Mouse (Mus musculus) E14TG2a.4 (cell line): Measurements from ENCODE around the gene Gm10717.
"Not testable (repeated sequence)": the region's sequence is repeated elsewhere in the genome, so short reads cannot be mapped to it uniquely, and the experiment has no call there.

Experiments
- H3K27me3 ChIP-seq: 2 replicates; pipeline ENCODE4 v1.6.1; 2014; ENCODE audit warnings: low read length, control low read depth; ENCODE audit not compliant: insufficient read depth
- H3K36me3 ChIP-seq: 2 replicates; pipeline ENCODE4 v1.6.1; 2014; ENCODE audit warnings: low read length, control low read depth; ENCODE audit not compliant: insufficient read depth
- H3K4me1 ChIP-seq: replicated peaks from 2 replicates; pipeline ENCODE4 v1.6.1; 2014; ENCODE audit warnings: low read depth, low read length, control low read depth
- H3K4me3 ChIP-seq: replicated peaks from 2 replicates; pipeline ENCODE4 v1.5.1; 2014; ENCODE audit warnings: mild to moderate bottlenecking, low read length
- H3K9me3 ChIP-seq: 2 replicates; pipeline ENCODE4 v1.6.1; 2014; ENCODE audit warnings: low read length, control low read depth

Gm10717 gene

DNA sequence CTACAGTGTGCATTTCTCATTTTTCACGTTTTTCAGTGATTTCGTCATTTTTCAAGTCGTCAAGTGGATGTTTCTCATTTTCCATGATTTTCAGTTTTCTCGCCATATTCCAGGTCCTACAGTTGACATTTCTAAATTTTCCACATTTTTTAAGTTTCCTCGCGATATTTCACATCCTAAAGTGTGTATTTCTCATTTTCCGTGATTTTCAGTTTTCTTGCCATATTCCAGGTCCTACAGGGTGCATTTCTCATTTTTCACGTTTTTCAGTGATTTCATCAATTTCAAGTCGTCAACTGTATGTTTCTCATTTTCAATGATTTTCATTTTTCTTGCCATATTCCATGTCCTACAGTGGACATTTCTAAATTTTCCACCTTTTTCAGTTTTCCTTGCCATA is 8.1 kb upstream of the Gm10717 start, which contains the start of gene Gm10719:
Gene Gm10719 (plus strand): TSS at position 301 of the 400 bp plus-strand sequence.
- H3K4me1 ChIP-seq, H3K27me3 ChIP-seq, H3K36me3 ChIP-seq, H3K4me3 ChIP-seq, H3K9me3 ChIP-seq: not testable (repeated sequence)

GRCm38 (mm10) chr9:3018944-3019343 is 6.3 kb upstream of the Gm10717 start:
- not testable (repeated sequence) for H3K4me3 ChIP-seq, H3K9me3 ChIP-seq, H3K4me1 ChIP-seq, H3K27me3 ChIP-seq, H3K36me3 ChIP-seq

DNA sequence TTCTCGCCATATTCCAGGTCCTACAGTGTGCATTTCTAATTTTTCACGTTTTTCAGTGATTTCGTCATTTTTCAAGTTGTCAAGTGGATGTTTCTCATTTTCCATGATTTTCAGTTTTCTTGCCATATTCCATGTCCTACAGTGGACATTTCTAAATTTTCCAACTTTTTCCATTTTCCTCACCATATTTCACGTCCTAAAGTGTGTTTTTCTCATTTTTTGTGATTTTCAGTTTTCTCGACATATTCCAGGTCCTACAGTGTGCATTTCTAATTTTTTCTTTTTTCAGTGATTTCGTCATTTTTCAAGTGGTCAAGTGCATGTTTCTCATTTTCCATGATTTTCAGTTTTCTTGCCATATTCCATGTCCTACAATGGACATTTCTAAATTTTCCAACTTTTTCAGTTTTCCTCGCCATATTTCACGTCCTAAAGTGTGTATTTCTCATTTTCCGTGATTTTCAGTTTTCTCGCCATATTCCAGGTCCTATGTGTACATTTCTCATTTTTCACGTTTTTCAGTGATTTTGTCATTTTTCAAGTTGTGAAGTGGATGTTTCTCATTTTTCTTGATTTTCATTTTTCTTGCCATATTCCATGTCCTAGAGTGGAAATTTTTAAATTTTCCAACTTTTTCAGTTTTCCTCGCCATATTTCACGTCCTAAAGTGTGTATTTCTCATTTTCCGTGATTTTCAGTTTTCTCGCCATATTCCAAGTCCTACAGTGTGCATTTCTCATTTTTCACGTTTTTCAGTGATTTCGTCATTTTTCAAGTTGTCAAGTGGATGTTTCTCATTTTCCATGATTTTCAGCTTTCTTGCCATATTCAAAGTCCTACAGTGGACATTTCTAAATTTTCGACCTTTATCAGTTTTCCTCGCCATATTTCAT is 5.1 kb upstream of the Gm10717 start:
- H3K9me3 ChIP-seq, H3K27me3 ChIP-seq, H3K36me3 ChIP-seq, H3K4me3 ChIP-seq, H3K4me1 ChIP-seq: not testable (repeated sequence)

- H3K9me3 ChIP-seq, result not testable (repeated sequence)
Measured at GRCm38 (mm10) chr9:3022316-3023008, 2.8 kb upstream of the Gm10717 start.

GRCm38 (mm10) chr9:3023312-3023984 is 1.8 kb upstream of the Gm10717 start, which contains the start of gene Gm10718:
Gene Gm10718, plus strand, starts transcription at chr9:3023547.
- not testable (repeated sequence) for H3K36me3 ChIP-seq, H3K4me3 ChIP-seq, H3K4me1 ChIP-seq, H3K9me3 ChIP-seq, H3K27me3 ChIP-seq

More at GRCm38 (mm10) chr9:3022316-3023008, 2.8 kb upstream of the Gm10717 start:
- H3K36me3 ChIP-seq, H3K4me3 ChIP-seq, H3K27me3 ChIP-seq, H3K4me1 ChIP-seq: not testable (repeated sequence)

DNA sequence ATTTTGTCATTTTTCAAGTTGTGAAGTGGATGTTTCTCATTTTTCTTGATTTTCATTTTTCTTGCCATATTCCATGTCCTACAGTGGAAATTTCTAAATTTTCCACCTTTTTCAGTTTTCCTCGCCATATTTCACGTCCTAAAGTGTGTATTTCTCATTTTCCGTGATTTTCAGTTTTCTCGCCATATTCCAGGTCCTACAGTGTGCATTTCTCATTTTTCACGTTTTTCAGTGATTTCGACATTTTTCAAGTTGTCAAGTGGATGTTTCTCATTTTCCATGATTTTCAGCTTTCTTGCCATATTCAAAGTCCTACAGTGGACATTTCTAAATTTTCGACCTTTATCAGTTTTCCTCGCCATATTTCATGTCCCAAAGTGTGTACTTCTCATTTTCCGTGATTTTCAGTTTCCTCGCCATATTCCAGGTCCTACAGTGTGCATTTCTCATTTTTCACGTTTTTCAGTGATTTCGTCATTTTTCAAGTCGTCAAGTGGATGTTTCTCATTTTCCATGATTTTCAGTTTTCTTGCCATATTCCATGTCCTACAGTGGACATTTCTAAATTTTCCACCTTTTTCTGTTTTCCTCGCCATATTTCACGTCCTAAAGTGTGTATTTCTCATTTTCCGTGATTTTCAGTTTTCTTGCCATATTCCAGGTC is 1.1 kb upstream of the Gm10717 start:
- not testable (repeated sequence) for H3K36me3 ChIP-seq, H3K4me1 ChIP-seq, H3K27me3 ChIP-seq, H3K9me3 ChIP-seq, H3K4me3 ChIP-seq

GRCm38 (mm10) chr9:3025653-3026052 is 436 bp downstream of the Gm10717 start:
- not testable (repeated sequence) for H3K4me3 ChIP-seq, H3K27me3 ChIP-seq, H3K36me3 ChIP-seq, H3K9me3 ChIP-seq, H3K4me1 ChIP-seq

DNA sequence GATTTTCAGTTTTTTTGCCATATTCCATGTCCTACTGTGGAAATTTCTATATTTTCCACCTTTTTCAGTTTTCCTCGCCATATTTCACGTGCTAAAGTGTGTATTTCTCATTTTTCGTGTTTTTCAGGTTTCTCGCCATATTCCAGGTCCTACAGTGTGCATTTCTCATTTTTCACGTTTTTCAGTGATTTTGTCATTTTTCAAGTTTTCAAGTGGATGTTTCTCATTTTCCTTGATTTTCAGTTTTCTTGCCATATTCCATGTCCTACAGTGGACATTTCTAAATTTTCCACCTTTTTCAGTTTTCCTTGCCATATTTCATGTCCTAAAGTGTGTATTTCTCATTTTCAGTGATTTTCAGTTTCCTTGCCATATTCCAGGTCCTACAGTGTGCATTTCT is 919 bp downstream of the Gm10717 start:
- H3K36me3 ChIP-seq, H3K4me3 ChIP-seq: not testable (repeated sequence)

DNA sequence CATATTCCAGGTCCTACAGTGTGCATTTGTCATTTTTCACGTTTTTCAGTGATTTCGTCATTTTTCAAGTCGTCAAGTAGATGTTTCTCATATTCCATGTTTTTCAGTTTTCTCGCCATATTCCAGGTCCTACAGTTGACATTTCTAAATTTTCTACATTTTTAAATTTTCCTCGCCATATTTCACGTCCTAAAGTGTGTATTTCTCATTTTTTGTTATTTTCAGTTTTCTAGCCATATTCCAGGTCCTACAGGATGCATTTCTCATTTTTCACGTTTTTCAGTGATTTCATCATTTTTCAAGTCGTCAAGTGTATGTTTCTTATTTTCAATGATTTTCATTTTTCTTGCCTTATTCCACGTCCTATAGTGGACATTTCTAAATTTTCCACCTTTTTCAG is 1.5 kb downstream of the Gm10717 start:
- not testable (repeated sequence) for H3K36me3 ChIP-seq, H3K4me1 ChIP-seq, H3K27me3 ChIP-seq, H3K4me3 ChIP-seq, H3K9me3 ChIP-seq

More for the DNA sequence above, 919 bp downstream of the Gm10717 start:
- not testable (repeated sequence) for H3K27me3 ChIP-seq, H3K4me1 ChIP-seq, H3K9me3 ChIP-seq

DNA sequence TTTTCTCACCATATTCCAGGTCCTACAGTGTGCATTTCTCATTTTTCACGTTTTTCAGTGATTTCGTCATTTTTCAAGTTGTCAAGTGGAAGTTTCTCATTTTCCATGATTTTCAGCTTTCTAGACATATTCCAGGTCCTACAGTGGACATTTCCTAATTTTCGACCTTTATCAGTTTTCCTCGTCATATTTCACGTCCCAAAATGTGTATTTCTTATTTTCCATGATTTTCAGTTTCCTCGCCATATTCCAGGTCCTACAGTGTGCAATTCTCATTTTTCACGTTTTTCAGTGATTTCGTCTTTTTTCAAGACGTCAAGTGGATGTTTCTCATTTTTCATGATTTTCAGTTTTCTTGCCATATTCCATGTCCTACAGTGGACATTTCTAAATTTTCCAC is 2.0 kb downstream of the Gm10717 start:
- H3K4me3 ChIP-seq, H3K4me1 ChIP-seq, H3K27me3 ChIP-seq, H3K36me3 ChIP-seq, H3K9me3 ChIP-seq: not testable (repeated sequence)

DNA sequence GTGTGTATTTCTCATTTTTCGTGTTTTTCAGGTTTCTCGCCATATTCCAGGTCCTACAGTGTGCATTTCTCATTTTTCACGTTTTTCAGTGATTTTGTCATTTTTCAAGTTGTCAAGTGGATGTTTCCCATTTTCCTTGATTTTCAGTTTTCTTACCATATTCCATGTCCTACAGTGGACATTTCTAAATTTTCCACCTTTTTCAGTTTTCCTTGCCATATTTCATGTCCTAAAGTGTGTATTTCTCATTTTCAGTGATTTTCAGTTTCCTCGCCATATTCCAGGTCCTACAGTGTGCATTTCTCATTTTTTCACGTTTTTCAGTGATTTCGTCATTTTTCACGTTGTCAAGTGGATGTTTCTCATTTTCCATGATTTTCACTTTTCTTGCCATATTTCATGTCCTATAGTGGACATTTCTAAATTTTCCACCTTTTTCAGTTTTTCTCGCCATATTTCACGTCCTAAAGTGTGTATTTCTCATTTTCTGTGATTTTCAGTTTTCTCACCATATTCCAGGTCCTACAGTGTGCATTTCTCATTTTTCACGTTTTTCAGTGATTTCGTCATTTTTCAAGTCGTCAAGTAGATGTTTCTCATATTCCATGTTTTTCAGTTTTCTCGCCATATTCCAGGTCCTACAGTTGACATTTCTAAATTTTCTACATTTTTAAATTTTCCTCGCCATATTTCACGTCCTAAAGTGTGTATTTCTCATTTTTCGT is 4.2 kb downstream of the Gm10717 start:
- H3K36me3 ChIP-seq, H3K27me3 ChIP-seq, H3K9me3 ChIP-seq, H3K4me1 ChIP-seq, H3K4me3 ChIP-seq: not testable (repeated sequence)

DNA sequence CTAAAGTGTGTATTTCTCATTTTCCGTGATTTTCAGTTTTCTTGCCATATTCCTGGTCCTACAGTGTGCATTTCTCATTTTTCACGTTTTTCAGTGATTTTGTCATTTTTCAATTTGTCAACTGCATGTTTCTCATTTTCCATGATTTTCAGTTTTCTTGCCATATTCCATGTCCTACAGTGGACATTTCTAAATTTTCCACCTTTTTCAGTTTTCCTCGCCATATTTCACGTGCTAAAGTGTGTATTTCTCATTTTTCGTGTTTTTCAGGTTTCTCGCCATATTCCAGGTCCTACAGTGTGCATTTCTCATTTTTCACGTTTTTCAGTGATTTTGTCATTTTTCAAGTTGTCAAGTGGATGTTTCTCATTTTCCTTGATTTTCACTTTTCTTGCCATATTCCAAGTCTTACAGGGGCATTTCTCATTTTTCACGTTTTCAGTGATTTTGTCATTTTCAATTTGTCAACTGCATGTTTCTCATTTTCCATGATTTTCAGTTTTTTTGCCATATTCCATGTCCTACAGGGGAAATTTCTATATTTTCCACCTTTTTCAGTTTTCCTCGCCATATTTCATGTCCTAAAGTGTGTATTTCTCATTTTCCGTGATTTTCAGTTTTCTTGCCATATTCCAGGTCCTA is 5.6 kb downstream of the Gm10717 start:
- H3K36me3 ChIP-seq, H3K9me3 ChIP-seq, H3K4me3 ChIP-seq, H3K27me3 ChIP-seq, H3K4me1 ChIP-seq: not testable (repeated sequence)

DNA sequence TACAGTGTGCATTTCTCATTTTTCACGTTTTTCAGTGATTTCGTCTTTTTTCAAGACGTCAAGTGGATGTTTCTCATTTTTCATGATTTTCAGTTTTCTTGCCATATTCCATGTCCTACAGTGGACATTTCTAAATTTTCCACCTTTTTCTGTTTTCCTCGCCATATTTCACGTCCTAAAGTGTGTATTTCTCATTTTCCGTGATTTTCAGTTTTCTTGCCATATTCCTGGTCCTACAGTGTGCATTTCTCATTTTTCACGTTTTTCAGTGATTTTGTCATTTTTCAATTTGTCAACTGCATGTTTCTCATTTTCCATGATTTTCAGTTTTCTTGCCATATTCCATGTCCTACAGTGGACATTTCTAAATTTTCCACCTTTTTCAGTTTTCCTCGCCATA is 9.1 kb downstream of the Gm10717 start, which contains the start of gene Gm17535:
Gene Gm17535 (plus strand): TSS at position 301 of the 400 bp plus-strand sequence.
- H3K4me1 ChIP-seq, H3K9me3 ChIP-seq, H3K27me3 ChIP-seq, H3K36me3 ChIP-seq, H3K4me3 ChIP-seq: not testable (repeated sequence)
